Mouse (Mus musculus) heart, postnatal 10 days (tissue): ENCODE measurements around the gene Imp4. TPM values are rescaled to one million over a fixed set of nuclear protein-coding genes. Genes with fewer than 3 reads are reported as not detected.

Source experiments
- microRNA-seq, 2 experiments: library from miRNA; unstranded; fragments of <30 nt; microRNA quantifications; one replicate each; pipeline ENCODE4 v1.2.0; 2022
- total RNA-seq, 2 experiments: library from RNA; stranded (reverse); gene quantifications; 2 replicates each; pipeline ENCODE4 v1.2.3; 2021

Gene Imp4
- total RNA-seq, 2 experiments from 2014 or later = 33.9 to 36.0 TPM

Small RNA genes lying within 50 kb of the gene (microRNA-seq; reads per million reads assigned to microRNA genes)
- gene Mir5103 = 0 to 0.35 reads per million in 2 experiments

Other genes starting within 250 kb of the Imp4 start
- gene Ccdc115, start 179 bp upstream of the Imp4 start, total RNA-seq = 10 to 100 TPM; 14.0 to 17.4 TPM
- gene Ptpn18, start 19.9 kb downstream of the Imp4 start, total RNA-seq = 1 to 10 TPM; 6.6 to 8.2 TPM
- gene Prss39, start 58.6 kb downstream of the Imp4 start, total RNA-seq = not detected
- gene Cfc1, start 95.8 kb downstream of the Imp4 start, total RNA-seq = not detected
- gene Prss40, start 121.1 kb downstream of the Imp4 start, total RNA-seq = not detected
- not detected for gene Amer3, start 139.8 kb downstream of the Imp4 start, total RNA-seq